Mouse (Mus musculus) G1E (cell line): ENCODE data around the gene Kcnip3.

Experiments
- CTCF ChIP-seq: IDR thresholded peaks from 2 replicates; pipeline ENCODE4 v1.5.1; 2012; ENCODE audit warnings: low read depth, low read length, inconsistent platforms, mixed read lengths
- GATA1 ChIP-seq: IDR thresholded peaks from 2 replicates; pipeline ENCODE4 v1.6.1; 2012; ENCODE audit warnings: borderline replicate concordance, low read length, inconsistent platforms, mixed read lengths
- GATA2 ChIP-seq: IDR thresholded peaks from 2 replicates; pipeline ENCODE4 v1.6.1; 2012; ENCODE audit warnings: low read depth, low read length, inconsistent platforms, borderline replicate concordance
- POLR2AphosphoS5 ChIP-seq: IDR thresholded peaks from 2 replicates; pipeline ENCODE4 v1.6.1; 2012; ENCODE audit warnings: low read depth, low read length, inconsistent platforms; ENCODE audit not compliant: insufficient replicate concordance

GRCm38 (mm10) chr2:127435554-127435953, 86.3 kb downstream of the Kcnip3 start:
- TF ChIP-seq CTCF = no peak
- TF ChIP-seq GATA1 = no peak
- TF ChIP-seq POLR2AphosphoS5 = no peak
- TF ChIP-seq GATA2 = no peak
